Mouse (Mus musculus) kidney, adult 11 months (tissue): ENCODE data around the gene Hspb9.

Source experiments
- DNase-seq: peaks from one replicate; pipeline ENCODE4 v3.0.0; 2022

The Hspb9 gene

DNA sequence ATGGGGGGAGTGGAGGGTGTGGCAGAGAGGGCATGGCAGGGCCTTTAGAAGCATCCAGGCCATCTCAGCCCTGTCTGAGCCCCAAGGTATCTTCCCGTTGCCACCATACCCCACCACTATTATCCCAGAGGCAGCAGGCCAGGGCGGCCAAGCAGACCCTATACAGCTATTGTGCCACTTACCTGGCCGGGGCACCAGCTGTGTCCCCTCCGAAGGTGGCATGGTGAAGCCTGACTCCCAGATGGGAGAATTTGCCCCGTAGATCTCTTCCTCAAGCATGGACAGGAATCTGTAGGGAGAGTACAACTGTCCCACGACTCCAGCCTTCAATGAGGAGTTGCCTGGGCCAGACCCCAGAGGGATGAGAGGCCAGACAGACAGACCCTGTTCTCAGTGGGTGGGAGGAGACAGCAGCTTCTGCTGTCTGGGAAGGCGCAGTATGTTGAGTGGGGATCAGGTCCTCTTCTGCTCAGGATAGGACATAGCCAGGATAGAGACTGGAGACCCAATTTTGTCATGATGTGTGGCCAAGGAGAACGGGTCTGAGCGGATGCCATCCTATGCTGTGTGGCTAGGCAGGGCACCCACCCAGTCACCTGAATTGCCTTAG is 4.3 kb upstream of the Hspb9 start:
- DNase-seq = no peak

DNA sequence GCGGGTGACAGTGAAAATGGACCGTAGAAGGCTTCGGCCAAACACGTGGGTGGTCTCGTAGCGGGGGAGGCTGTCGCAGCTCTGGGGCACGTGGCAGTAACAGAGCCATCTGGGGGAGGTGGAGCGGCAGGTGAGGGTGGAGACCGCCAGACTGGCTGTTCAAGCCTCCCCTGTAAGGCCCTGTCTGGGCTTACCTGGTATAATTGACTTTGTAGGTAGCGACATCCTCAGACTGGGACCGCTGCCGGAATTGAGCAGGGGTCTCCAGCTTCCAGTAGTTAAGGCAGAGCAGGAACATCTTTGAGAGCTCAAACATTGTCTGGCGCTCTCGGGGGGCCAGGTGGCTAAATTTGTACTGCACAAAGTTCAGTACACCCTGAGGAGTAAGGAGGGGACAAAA is 3.1 kb upstream of the Hspb9 start:
- DNase-seq = no peak

DNA sequence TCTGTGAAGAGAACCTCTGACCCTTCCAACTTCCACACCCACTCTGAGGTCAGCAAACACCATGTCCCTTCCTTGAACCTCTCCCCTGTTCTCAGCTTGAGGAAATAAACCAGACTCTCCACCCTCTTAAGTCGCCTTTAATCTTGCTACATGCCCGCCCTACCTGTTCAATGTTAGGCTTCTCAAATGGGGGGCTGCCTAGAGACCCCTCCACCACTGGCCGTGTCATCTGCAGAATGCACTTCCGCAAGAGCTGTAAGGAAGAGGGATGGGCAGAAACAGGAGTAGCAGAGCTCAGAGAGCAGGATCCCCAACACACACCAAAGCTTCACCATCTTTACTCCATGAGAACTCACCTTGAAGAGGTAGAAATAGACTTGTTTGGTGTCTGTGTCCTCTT is 2.7 kb upstream of the Hspb9 start:
- no peak for DNase-seq

DNA sequence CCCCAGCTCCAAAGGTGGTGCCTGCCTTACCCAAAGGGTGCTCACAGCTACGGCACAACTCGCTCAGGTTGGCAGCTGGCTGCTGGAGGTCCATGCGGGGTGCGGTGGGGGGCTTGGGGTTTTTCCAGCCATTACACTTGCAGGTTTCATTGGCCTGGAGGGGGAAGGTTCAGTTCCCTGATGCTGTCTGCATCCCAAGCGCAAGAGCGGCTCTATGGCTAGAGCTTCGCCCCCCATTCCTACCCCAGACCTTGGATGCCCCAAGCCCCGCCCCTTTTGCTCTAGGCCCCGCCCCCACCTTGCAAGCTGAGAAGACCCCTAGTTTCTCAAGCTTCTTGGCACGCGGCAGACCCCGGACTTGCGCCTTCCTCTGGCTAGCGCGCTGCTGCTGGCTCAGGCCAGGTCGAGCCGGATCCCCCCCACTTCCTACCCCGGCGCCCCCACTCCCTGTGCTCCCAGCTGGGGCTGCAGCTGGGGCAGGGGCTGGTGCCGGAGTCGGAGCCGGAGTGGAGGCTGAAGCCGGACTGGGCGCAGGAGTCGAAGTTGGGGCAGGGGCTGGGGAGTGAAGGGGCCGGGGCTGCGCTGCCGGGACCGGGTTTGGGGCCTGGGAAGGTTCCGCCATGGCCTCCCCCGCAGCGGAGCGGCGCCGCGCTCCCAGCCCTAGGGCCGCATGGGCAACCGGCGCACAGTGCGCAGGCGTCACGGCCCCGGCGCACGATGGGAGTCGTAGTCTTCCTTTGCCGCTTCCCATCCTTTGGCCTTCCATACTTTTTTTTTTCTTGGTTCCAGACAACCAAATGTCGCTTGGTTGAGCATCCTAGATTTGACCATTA is 1.7 kb upstream of the Hspb9 start, which contains the start of gene Kat2a:
Gene Kat2a (minus strand): TSS at position 683 of the 833 bp plus-strand sequence.
- DNase-seq = peak; percentile 78

DNA sequence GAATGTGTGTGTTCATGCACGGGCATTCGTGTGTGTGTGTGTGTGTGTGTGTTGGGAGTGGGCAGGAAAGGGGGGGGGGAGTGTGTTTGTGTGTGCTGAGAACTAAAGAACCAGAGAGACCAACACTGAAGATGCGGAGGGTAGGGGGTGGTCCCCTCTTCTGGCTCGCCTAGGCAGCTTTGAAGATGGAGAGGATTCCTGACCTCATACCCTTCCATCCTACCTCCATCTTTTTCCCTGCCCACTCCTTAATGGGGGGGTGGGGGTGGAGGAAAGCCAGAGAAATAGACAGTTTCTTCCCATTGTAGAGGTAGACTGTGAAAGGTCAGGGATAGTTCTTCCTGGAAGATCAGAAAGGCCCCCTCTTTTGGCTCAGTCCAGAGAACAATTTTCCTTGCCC is 476 bp upstream of the Hspb9 start:
- no peak for DNase-seq

DNA sequence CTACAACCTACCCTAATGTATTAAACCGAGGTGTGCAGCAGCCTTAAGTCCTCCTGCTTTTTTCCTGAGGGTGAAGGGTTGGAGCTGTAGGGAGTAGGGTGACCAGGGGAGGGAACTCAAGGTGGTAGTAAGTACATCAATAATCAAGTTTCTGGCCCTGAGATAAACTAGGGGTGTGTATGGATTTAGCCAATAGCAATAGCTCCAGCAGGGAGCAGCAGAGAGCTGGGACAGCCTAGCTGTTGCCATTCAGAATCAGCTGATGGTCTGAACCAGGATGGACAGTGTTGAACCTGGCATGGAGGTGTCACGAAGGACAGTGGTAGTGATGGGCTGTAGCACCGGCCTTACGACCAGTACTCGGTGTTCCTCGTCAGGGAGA is 875 bp downstream of the Hspb9 start:
- peak; percentile 82 for DNase-seq

DNA sequence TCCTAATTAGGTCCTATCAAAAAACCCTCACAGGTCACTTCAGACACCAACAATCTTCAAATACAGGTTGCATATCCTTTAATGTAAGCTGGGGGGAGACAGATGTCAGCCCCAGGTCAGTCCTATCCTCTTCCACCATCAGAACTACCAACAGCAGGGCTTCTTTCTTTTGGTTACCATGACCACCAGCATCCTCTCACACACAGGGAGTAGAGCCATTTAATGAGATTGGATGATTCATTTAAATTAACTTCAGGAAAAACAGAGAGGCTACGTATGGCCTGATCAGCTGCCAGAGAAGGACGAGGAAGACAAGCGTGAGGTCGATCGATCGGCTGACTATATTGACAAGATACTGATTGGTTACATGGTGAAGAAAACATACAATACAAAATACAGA is 1.3 kb downstream of the Hspb9 start:
- DNase-seq = no peak

DNA sequence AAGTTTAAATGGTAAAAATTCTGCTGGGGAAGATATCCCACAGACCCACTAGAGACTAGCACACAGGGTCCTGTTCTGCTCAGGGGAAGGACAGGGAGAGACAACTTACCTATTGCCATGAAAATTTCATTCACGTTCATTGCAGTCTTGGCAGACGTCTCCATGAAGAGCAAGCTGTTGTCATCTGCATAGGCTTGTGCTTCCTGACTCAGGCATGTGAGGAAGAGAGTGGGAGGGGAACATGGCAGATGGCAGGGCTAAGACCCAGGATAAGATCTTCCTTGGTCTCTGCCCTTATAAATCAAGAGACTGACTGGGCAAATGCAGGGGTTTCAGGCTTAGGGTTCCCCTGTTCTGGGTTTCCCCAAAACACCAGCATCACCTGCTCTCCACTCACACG is 3.0 kb downstream of the Hspb9 start:
- no peak for DNase-seq

DNA sequence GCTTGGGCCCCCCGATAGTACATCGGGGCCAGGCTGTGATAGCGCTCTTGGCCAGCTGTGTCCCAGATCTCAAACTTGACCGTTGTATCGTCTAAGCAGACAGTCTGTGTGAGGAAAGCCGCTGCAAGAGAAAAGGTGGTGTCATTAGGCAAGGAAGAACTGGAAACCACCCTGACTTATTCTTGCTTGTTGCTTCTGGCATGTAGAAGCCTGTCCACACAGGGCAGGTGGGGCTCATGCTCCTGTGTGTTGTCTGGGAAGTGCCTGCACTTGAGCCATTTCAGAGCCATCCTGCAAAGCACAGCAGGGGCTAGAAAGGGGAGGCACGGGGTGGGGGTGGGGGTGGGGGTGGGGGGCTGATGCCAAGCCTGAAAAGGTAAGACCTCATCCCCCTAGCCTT is 4.8 kb downstream of the Hspb9 start:
- no peak for DNase-seq

DNA sequence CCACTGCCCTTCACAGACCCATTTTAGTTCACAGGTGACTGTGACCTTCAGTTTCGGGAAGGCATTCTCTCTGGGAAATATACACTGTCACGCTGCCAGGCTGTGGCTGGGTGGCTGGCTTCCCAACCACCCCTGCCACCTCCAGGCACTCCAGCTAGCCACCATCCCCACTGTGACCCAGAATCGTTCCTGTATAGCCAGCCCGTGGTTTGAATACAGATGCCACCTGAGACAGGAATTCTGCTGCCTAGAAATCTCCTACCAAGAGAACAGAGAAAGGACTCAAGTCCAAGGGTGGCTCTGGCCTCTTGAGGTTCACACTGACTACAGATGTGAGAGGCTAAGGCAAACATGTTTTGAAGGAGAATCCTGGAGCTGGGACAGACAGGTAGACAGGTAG is 5.2 kb downstream of the Hspb9 start:
- DNase-seq = peak; percentile 73

DNA sequence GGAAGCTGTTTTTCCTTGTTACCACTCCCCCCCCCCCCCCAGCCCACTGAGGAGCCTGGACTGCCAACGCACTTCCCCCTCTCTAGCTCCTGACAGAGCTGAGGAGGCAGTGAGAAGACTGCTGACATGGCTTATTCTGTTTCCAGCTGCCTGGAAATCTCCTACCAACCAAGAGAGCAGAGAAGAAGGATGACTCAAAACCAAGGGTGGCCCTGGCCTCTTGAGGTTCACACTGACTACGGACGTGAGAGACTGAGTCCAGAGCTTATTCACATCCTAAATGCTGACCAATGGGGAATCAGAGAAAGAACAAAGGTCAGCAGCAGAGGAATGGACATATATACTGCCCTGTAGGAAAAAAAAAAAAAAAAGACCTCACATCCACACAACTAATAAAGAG is 5.7 kb downstream of the Hspb9 start:
- no peak for DNase-seq

DNA sequence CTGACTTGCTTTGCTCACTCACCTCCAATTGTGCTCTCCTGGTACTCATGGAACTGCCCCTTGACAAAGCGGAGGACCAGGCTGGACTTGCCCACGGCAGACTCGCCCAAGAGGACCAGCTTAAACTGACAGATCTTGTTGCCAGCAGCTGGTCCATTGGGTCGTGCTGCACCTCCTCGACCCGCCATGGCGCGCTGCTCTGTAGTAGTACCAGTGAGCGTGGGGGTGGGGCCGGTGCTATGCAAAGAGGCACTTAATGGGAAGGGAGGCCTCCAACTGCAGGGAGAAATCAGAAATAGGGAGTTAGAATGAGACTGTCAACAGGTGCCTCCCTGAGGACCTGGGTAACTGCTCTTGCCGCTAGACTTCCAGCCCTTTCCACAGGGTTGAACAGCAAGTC is 6.2 kb downstream of the Hspb9 start:
- DNase-seq = no peak

DNA sequence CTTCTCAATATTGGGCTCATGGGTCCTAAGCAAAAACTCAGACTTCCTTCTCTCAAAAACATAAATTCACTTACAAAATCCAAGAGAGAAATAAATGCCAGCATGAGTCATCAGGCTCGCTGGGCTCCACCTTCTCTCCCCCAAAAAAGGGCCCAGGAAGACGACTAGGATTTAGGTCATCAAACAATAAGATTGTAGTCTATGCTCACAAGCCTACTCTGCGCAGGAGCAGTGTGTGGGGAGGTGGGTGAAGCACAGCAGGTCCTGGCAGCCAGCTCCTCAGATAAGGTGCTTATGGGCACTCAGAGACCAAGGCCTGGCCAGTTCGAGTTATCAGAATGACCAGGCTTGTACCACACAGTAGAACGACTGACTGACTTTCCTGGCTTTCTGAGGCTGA is 6.7 kb downstream of the Hspb9 start:
- DNase-seq = no peak

DNA sequence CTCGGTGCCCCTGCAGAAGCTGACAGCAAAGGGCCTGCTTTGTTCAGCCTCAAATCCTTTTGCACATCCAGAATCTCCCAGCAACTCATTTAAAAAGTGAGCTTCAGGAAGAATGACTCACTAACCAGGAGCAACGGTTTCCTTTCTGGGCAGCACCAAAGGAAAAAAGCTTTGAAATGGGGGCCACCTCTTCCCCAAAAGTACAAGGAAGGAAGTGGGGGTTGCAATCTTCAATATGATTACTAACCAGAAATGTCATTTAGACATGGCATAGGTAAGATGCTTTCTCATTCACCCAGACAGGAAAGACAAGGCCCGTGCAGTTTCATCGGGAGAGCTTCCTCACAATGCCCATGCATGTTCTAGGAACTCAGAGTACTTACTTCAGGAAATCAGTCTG is 7.6 kb downstream of the Hspb9 start:
- DNase-seq = no peak

DNA sequence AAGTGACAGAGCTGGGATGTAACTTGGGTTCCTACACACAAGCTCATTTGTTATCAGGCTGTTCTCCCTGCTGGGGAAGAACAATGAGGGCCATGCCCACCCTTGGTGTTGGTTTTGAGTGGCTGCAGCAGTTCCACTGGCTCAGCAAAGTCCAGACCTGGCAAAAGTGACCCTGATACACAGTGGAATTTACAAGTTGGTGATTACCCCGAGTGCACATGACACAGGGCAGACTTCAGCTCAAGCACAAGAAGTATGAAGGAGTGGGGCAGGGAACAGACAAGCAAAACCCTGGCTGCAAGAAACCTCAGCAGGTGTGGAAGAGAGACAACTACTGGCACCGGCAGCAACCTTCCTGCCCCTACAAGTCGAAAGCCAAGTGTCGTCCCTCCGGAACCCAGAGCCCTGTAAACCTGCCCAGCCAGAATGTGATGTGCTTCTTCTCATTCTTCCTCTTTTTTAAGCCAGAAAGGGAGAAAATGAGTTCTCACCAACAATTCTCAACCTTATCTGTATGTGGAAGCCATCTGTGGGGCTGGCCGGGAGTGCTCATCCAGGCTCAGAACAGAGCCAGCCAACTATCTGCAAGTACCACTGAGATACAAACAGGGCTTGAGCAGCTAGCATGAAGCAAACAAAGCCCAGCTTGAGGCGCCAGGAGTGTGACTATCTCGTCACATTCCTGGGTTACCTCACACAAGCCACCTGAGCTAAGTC is 8.3 kb downstream of the Hspb9 start:
- peak; percentile 82 for DNase-seq

DNA sequence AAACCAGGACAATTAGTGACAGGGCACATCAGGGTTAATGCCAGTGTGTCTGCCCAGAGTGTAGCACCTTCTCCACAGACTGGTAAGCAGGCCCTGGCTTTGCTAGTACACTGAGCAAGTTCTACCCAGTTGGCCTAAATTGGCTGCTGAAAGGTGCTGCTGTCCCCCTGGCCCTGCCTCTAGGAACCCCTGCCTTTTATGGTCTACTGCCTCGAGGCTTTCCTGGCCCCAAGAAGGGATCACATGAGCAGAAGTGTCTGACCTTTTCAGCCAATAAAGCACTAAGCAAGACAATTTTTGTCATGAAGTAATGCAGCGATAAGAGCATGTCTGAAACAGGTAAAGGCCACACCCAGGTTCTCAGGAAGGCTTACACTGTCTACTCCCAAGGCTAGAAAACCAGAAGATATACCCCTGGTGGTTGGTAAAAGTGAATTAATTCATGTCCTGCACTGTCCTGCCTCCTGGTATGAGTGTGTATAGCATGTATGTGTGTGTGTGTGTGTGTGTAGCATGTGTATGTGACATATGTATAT is 8.9 kb downstream of the Hspb9 start:
- DNase-seq = peak; percentile 67

DNA sequence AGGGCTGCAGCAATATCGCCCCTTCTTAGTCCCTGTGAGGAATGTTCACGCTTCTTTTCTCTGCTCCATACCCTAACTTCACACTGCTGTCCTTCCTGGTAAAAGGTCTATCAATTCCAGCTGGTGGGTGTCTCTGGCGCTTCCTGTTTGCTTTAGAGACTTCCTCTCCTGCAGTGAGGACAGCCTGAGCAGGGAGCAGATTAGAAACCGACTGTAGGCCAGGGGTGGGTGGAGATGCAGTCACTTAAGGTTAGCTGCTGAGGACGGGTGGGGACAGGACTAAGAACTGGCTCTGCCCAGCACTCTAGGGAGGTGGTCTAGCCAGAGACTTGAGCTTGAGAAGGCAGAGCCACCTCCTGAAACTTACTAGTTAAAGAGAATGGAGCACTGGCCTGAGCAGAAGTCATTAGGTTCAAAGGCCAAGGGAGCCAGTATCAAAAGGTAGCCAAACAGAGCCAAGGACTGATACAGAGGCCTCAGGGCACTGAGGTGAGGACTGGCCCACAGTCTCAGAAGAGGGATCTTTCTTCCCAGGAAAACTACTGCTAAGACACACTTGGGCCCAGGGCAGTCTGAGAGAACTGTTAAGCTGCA is 11.4 kb downstream of the Hspb9 start:
- peak; percentile 49 for DNase-seq

DNA sequence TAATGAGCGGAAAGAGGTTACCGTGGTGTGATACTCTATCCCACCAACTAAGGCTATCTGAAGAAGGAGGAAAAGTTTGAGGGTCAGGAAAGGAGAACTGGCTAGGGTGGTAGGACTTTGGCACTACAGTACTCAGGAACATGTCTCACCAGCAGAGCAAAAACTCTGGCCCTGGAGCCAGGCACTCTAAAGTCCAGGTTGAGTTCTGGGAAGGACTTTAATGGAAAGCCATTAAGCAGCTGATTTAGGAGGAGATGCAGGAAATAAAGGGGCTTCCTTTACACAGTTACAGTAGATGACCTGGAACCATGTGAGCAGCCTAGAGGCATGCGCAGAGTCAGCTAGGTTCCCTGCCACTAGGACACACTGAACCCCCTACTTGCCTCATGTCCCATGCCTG is 13.6 kb downstream of the Hspb9 start:
- peak; percentile 71 for DNase-seq

DNA sequence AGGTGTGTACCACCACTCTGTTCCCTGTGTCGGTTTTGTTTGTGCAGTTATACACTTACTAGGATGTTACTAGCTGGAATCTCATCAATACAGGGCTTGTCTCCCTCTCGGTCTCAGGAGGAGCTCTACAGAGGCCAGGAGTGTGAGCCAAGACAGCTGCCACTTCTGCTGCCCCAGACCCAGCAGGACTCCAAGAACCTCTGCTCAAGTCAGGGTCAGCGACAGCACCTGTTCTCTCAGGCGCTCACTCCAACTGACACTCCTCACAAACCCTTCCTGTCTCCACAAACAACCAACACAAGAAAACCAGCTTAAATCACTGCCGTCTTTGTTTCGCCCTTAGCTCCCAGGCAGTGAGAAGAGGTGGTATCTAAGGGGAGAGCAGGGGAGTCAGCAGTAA is 15.0 kb downstream of the Hspb9 start:
- no peak for DNase-seq

DNA sequence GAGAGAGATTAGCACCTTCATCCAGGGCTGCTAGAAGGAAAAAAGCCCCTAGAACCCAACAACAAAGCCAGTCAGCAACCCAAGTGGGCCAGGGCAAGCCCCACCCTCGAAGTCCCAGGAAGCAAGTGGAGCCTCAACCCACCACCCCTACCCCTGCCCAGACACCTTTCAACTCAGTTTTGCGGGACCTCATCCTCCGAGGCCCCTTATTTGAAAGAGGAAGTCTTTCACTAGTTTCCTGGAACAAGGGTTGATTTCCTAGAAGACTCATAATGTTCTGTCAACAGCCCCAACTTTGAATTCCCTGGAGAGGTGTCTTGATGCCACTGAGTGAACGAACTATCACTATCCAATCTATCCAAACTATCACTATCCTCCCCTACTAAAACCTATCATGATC is 16.3 kb downstream of the Hspb9 start:
- DNase-seq = no peak

DNA sequence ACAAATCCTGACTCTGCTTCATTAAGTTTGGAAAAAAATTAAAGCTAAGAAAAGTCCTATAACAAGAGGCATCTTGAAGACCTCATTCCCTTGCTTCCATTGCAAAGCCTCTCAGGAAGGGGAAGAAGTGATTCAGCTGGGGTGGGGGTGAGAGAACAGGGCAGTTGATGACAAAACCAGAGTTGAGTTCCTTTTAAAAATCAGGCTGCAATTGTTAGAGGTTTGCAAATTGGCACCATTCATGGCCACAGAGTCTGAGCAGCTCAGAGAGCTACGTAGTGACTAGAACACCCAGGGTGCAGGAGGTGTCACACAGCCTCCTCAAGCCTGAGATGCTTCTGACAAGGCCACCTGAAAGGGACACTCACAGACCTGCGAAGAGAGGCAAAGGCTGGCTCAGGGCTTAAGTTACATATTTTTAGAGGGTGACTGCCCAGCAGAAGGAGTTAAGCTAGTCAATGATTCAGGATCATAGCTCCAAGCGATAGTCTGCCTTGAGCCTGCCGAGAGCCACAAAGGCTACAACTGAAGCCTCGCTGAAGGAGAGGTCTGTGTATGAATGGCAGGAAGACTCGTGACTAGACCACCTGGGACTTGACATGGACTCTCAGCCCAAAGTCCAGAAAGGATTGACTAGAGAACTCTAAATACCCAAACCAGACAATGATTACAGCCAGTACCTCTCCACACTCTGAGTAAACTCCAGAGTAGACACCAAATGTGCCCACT is 17.0 kb downstream of the Hspb9 start:
- DNase-seq = peak; percentile 68

DNA sequence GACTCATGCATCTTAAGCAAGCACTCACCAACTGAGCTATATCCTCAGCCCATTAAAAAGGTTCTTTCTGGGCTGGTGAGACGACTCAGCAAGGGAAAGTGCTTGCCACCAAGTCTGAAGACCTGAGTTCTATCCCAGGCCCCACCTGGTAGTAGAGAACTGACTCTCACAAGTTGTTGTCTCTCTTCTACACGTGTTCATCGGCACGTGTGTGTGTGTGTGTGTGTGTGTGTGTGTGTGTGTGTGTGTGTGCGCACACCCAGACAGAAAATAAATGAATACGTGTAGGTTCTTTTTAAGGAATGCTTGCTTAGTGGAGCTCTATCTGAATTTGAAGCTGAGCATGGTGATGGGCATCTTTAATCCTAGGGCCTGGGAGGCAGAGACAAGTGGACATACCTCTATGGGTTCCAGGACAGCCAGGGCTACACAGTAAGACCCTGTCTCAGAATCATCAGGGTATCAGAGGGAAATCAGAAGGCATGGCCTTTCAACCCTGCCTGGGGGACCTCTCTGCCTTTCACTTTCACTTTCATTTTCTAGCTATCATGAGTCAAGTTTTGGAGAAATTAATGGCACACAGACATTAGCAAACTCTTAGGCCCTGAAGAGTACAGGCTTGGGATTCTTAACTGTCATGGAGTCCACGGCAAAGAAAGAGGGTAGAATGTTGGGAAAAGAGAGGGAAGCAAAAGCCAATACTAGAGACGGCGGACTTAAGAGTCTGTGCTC is 21.6 kb downstream of the Hspb9 start:
- no peak for DNase-seq
